ENCODE assay signal across 16 mouse cellular contexts in the genomic region with DNA sequence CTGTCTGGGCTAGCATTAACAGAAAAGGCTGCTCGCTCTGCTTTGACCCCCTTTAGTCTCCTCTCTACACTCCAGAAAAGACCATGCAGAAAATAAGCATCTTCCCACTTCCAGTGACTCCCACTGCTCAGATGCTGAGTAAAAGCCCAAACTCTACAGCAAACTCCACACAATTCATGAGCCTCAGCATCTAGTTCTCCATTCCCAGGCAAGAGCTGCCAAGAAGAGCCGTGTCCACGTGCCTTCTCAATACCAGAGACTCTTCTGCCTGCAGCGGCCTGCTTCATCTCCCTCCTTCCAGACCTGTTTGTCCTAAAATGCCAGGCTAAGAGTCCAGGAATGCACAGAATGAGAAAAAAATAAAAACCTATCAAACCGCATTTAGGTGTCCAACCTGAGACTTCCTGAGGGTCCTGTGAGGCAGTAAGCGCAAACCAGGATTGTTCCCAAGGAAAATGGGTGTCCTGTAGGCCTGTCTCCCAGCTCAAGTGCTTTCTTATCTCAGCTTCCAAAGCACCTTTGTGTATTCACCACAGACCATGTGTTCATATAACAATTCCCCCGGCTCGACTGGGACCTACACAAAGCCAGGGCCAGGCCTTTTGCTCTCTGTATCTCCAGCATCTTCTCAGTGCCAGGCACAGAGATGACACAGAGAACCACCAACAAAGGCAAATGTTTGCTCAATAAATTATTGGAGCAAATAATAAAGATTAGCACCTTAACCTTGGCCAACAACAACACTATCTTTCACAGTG. TPM values are rescaled to one million over a fixed set of nuclear protein-coding genes. Genes with fewer than 3 reads are reported as not detected.
DNase-seq lines count a peak whose midpoint lies in the region; ATAC-seq lines count a peak whose summit lies in the region.
"Had no signal": no experiment of that assay in that cellular context is flagged by ENCODE, and none has a peak within 500 bp of the region (broad histone marks: within the 10 kb centered on the region; RNA-seq: fewer than 3 reads in every experiment).

No protein-coding gene starts in this region.

- H3K9ac ChIP-seq in midbrain, embryonic 14.5 days (replicated peaks; ENCODE audit: low read length): no peak overlapping the region
- H3K9ac ChIP-seq: embryonic facial prominence, embryonic 13.5 days; heart, embryonic 12.5 days; kidney, embryonic 15.5 days; limb, embryonic 12.5 days; liver, embryonic 15.5 days had no signal

- no peak overlapping the region for H3K4me3 ChIP-seq in midbrain, embryonic 14.5 days (replicated peaks; ENCODE audit: low read depth, low read length)
- H3K4me3 ChIP-seq: embryonic facial prominence, embryonic 13.5 days; heart, embryonic 12.5 days; kidney, embryonic 15.5 days; limb, embryonic 12.5 days; liver, embryonic 15.5 days had no signal

- intact Hi-C loops in left cerebral cortex, postnatal 14 days (cut with DNase I): loop anchor here (10.0 kb wide), 1 partner anchor 77 kb away; no protein-coding TSS in a partner anchor
- intact Hi-C loops in left cerebral cortex, postnatal 10 days (cut with DNase I): no loop called here

- H3K27me3 ChIP-seq in midbrain, embryonic 14.5 days (ENCODE audit: control insufficient read depth, insufficient read depth, low read length): no peaks in the 10 kb centered on the region
- H3K27me3 ChIP-seq: embryonic facial prominence, embryonic 13.5 days; heart, embryonic 12.5 days; kidney, embryonic 15.5 days; limb, embryonic 12.5 days had no signal

- WGBS in midbrain, embryonic 14.5 days: 73% methylated on average over 8 of the region's 8 CpGs

- H3K4me1 ChIP-seq in midbrain, embryonic 14.5 days (ENCODE audit: control insufficient read depth, insufficient read depth, low read length): peaks cover 48% of the 10 kb centered on the region

- H3K9me3 ChIP-seq in midbrain, embryonic 14.5 days (ENCODE audit: control insufficient read depth, low read length): no peaks in the 10 kb centered on the region
- H3K9me3 ChIP-seq: embryonic facial prominence, embryonic 13.5 days; heart, embryonic 12.5 days; kidney, embryonic 15.5 days; limb, embryonic 12.5 days; liver, embryonic 15.5 days had no signal

- no peak for ATAC-seq in midbrain, embryonic 14.5 days (ENCODE audit: low FRiP score, low TSS enrichment)
- ATAC-seq: forebrain, embryonic 14.5 days had no signal

- DNase-seq in frontal cortex, postnatal 36 days (ENCODE audit: low spot score in 2 of 2): peak; percentile 19 to 62
- no peak for DNase-seq in frontal cortex, postnatal 14 days (ENCODE audit: low spot score in 2 of 2)
- peak; percentile 43 to 48 for DNase-seq in left cerebral cortex, postnatal 14 days (ENCODE audit: low spot score in 2 of 2)
- DNase-seq in left cerebral cortex, postnatal 10 days (ENCODE audit: extremely low spot score in 1 of 2, low spot score in 2 of 2): no peak
- no peak for DNase-seq in midbrain, embryonic 14.5 days
- peak; percentile 54 for DNase-seq in telencephalon, adult 2 months (ENCODE audit: low read depth, low spot score)
- no peak for DNase-seq in retina, embryonic 14.5 days (ENCODE audit: low spot score)
- DNase-seq: adrenal gland, postnatal 36 days; gastrocnemius, postnatal 25 days; lung, postnatal 36 days had no signal

- H3K4me2 ChIP-seq in midbrain, embryonic 14.5 days (ENCODE audit: low read length): no peak overlapping the region
- H3K4me2 ChIP-seq: embryonic facial prominence, embryonic 13.5 days; heart, embryonic 12.5 days; kidney, embryonic 15.5 days; limb, embryonic 12.5 days; liver, embryonic 15.5 days had no signal

- H3K27ac ChIP-seq in midbrain, embryonic 14.5 days (replicated peaks; ENCODE audit: low read depth, low read length): peak overlapping the region; percentile 50
- H3K27ac ChIP-seq: embryonic facial prominence, embryonic 13.5 days; kidney, embryonic 15.5 days; limb, embryonic 12.5 days; liver, embryonic 15.5 days had no signal

- no peaks in the 10 kb centered on the region for H3K36me3 ChIP-seq in midbrain, embryonic 14.5 days (ENCODE audit: control insufficient read depth, insufficient read depth, low read length)
- H3K36me3 ChIP-seq: embryonic facial prominence, embryonic 13.5 days; heart, embryonic 12.5 days; kidney, embryonic 15.5 days; limb, embryonic 12.5 days; liver, embryonic 15.5 days had no signal

RNA-seq across cellular contexts. Expression of a gene that starts 7.8 kb away (rescaled TPM):
- total RNA-seq in left cerebral cortex, postnatal 14 days (2021): 10 to 100 TPM; 70.0 to 76.7 TPM
- total RNA-seq in left cerebral cortex, postnatal 10 days (2021): 10 to 100 TPM; 70.1 to 72.8 TPM
- polyA plus RNA-seq in midbrain, embryonic 14.5 days (2014; fragmentation: Nextera tagmentation; extraction: Ambion mirVana): 26.7 and 27.8 TPM in 2 replicates

Comparison
In these comparisons a context has a peak if more than half of its experiments do, and no peak if none do; other contexts are left out.
1. DNase-seq: peak in frontal cortex, postnatal 36 days (2 of 2), left cerebral cortex, postnatal 14 days (2 of 2) and telencephalon, adult 2 months (single experiment); none in frontal cortex, postnatal 14 days (0 of 2), left cerebral cortex, postnatal 10 days (0 of 2), midbrain, embryonic 14.5 days (single experiment) and retina, embryonic 14.5 days (single experiment).